Mouse (Mus musculus): ENCODE measurements around the gene Pdcd6.

GRCm38 (mm10) chr13:74363859-74364235, 46.5 kb upstream of the Pdcd6 start, which contains the start of gene Lrrc14b:
- peak; percentile 92 for TF ChIP-seq POLR2A (IDR thresholded peaks at IDR 0.05; ENCODE audit: insufficient read depth, low read depth, low read length)
- peak; percentile 54 for TF ChIP-seq CTCF (IDR thresholded peaks at IDR 0.05)
- peak; percentile 78 for TF ChIP-seq EP300 (IDR thresholded peaks at IDR 0.05; ENCODE audit: insufficient read depth, low read depth, low read length)

Measured in heart, adult 2 months (tissue).